Mouse (Mus musculus) C2C12 (cell line): Measurements from ENCODE around the gene Glod4. TPM values are rescaled to one million over a fixed set of nuclear protein-coding genes. Genes with fewer than 3 reads are reported as not detected.
A peak's percentile ranks its signal among the peaks of the same experiment; 100 is the strongest.

Experiments used
- H3K27me3 ChIP-seq: one replicate; pipeline ENCODE4 v1.6.1; 2011; ENCODE audit not compliant: control insufficient read depth, insufficient read depth, insufficient read length
- H3K36me3 ChIP-seq: one replicate; pipeline ENCODE4 v1.6.1; 2011; ENCODE audit not compliant: control insufficient read depth, insufficient read depth
- H3K4me3 ChIP-seq: one replicate; pipeline ENCODE4 v1.5.1; 2011; ENCODE audit warnings: mild to moderate bottlenecking, control low read depth; ENCODE audit not compliant: poor library complexity, insufficient read depth, severe bottlenecking
- H3K79me2 ChIP-seq: one replicate; pipeline ENCODE4 v1.6.1; 2011; ENCODE audit not compliant: control insufficient read depth, insufficient read depth
- H3K79me3 ChIP-seq: one replicate; pipeline ENCODE4 v1.6.1; 2011; ENCODE audit warnings: low read depth, control low read depth
- H3ac ChIP-seq: one replicate; pipeline ENCODE3; 2011; ENCODE audit warnings: low read depth; ENCODE audit not compliant: control insufficient read depth, insufficient read length
- CEBPB ChIP-seq: IDR thresholded peaks from one replicate; pipeline ENCODE4 v1.6.1; 2011; ENCODE audit warnings: low read depth, mild to moderate bottlenecking, control low read depth, moderate library complexity
- CTCF ChIP-seq: IDR thresholded peaks from one replicate; pipeline ENCODE4 v1.5.1; 2011; ENCODE audit not compliant: control insufficient read depth, insufficient read depth, insufficient read length
- FOSL1 ChIP-seq: IDR thresholded peaks from one replicate; pipeline ENCODE4 v1.8.0; 2011; ENCODE audit warnings: mild to moderate bottlenecking, low read length; ENCODE audit not compliant: poor library complexity, insufficient read depth, severe bottlenecking
- MAX ChIP-seq: IDR thresholded peaks from one replicate; pipeline ENCODE4 v1.6.1; 2011; ENCODE audit warnings: mild to moderate bottlenecking, control low read depth
- MYOD1 ChIP-seq: IDR thresholded peaks from one replicate; pipeline ENCODE4 v1.6.1; 2011; ENCODE audit warnings: low read depth; ENCODE audit not compliant: control insufficient read depth, insufficient read length
- MYOG ChIP-seq: IDR thresholded peaks from one replicate; pipeline ENCODE4 v1.6.1; 2011; ENCODE audit not compliant: control insufficient read depth, insufficient read length; ENCODE audit errors: extremely low read depth
- USF1 ChIP-seq: IDR thresholded peaks from one replicate; pipeline ENCODE4 v1.6.1; 2011; ENCODE audit warnings: low read depth, mild to moderate bottlenecking, control low read depth, moderate library complexity
- polyA plus RNA-seq: library from polyadenylated mRNA; unstranded; fragments of >200 nt; fragmentation: generic; extraction: Trizol; gene quantifications from one replicate; pipeline ENCODE4 v1.2.1, GENCODE M21; 2012; ENCODE audit warnings: missing spikeins

The Glod4 gene
- polyA plus RNA-seq, 1 experiment, result 34.2 TPM

DNA sequence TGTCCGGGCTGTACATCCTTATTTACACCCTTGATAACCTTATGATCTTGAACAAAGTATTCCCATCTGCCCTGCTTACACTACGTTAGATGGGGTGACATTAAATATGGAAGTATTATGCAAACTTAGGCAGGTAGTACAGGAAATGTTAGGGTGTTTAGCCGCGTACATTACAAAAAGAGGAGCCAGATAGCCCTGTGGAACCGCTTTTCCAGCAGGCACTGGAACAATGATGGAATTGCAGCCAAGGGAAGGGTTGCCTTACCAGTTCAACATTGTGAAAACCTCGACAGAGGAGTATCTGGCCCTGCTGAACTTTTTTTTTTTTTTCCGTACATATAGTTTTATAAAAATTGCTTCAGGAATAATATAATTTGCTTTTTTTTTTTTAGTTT is 63.4 kb downstream of the Glod4 start:
- TF ChIP-seq MAX, result no peak
- no peak for TF ChIP-seq CEBPB
- TF ChIP-seq FOSL1, result no peak
- TF ChIP-seq USF1, result no peak
- TF ChIP-seq CTCF, result no peak
- no peak for TF ChIP-seq MYOD1
- no peak for TF ChIP-seq MYOG
- H3K36me3 ChIP-seq, result no peaks in the 10 kb centered on the region
- H3K79me3 ChIP-seq, result peaks cover 8% of the 10 kb centered on the region
- H3K27me3 ChIP-seq, result no peaks in the 10 kb centered on the region
- peak overlapping the region; percentile 95 for H3K4me3 ChIP-seq
- peak overlapping the region; percentile 81 for H3ac ChIP-seq
- peaks cover 42% of the 10 kb centered on the region for H3K79me2 ChIP-seq

DNA sequence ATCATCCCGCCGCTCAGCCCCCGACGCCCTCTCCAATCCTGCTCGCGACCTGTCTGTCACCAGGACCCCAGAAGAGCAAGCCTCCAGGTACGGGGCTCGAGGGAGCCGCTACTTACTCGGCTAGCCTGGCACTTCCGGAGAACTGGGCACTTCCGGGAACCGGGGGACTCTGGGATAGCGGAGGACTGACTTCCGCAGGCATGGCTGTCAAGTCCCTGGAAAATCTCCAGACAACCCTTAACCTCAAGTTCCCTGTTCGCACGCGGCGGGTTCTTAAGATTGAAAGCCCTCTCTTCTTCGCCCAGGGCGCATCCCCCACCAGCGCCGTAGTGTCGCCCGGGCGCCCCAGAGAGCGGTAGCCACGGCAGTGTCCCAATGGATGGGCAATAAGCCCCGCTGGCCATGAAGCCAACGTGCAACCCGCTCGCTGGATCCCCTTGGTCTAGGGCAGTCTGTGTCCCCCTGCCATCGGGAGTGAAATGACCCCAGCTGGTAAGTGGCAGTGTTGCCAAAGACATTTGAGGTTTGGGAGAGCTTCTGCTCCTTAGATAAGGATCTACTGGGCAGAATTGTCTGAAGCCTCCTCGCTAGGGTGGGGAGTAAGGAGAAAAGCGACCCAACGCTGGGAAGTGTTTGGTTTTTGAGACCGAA is 63.9 kb downstream of the Glod4 start, which contains the start of the genes Vps53 and Fam57a:
Gene Vps53, minus strand, starts transcription at position 153 of the 651 bp plus-strand sequence.
Gene Fam57a, plus strand, starts transcription at position 177 of the 651 bp plus-strand sequence.
- H3ac ChIP-seq, result peak within 1 kb of the TSS; percentile 84
- H3K79me3 ChIP-seq, result peaks cover 8% of the 10 kb centered on the region
- no peak for TF ChIP-seq FOSL1
- TF ChIP-seq CTCF, result no peak
- TF ChIP-seq CEBPB, result no peak
- TF ChIP-seq MAX, result peak; percentile 84
- H3K79me2 ChIP-seq, result peaks cover 47% of the 10 kb centered on the region
- peaks cover 3% of the 10 kb centered on the region for H3K36me3 ChIP-seq
- peak within 1 kb of the TSS; percentile 95 for H3K4me3 ChIP-seq
- no peaks in the 10 kb centered on the region for H3K27me3 ChIP-seq

DNA sequence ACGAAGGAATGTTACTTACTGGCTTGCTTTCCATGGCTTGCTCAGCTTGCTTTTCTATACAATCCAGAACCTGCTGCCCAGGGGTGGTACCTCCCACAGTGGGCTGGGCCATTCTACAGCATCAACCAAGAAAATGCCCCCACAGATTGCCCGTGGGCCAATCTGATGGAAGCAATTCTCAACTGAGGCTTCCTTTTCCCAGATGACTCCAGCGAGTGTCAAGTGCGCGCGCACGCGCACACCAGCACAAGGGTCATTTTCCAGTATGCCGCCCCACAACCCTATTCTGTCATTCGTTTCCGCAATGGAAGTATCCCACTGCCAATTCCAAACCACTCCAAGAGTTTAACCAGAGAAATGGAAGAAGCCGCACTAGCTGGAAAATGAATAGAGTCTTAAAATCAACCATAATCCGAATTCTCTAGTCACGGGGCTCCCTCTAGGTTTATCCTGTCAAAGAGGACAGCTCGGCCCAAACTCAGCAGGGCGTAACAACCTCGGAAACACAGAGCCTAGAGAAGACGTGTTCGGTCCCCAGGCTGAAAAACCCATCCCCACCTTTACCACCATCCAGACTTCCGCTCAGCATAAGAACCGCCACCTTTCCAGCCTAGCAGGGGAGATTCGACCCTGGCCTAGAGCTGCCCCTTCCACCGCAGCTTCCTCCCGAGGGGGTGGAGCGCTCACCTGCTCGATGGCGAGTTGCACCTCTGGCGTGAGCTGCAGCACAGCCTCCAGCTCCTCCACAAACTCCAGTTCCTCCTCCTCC is 64.6 kb downstream of the Glod4 start:
- peak overlapping the region; percentile 84 for H3ac ChIP-seq
- H3K27me3 ChIP-seq, result no peaks in the 10 kb centered on the region
- TF ChIP-seq MAX, result no peak
- no peak for TF ChIP-seq CTCF
- TF ChIP-seq USF1, result no peak
- no peak for TF ChIP-seq CEBPB
- H3K4me3 ChIP-seq, result peak overlapping the region; percentile 95
- peaks cover 8% of the 10 kb centered on the region for H3K79me3 ChIP-seq
- H3K79me2 ChIP-seq, result peaks cover 47% of the 10 kb centered on the region
- peaks cover 4% of the 10 kb centered on the region for H3K36me3 ChIP-seq

DNA sequence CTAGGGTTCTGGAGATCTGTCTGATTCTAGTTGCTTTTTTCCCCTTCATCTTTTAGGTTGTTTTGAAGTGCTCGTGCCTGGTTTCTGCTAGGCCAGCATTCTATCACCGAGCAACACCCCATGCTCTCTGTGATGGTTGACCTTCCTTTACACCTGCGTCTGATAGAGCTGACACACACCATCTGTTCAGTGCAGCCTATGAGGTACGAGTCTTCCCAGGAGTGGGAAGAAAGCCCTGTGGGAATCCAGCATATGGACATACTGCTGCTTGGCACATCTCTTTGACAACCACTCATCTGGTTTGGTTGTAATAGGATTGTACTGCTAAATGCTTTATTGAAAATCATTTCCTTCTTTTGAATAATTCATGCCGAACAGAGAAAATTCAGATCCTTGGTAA is 73.3 kb downstream of the Glod4 start:
- no peak for TF ChIP-seq CTCF
- TF ChIP-seq MYOD1, result no peak
- no peak for TF ChIP-seq MAX
- no peak for TF ChIP-seq MYOG
- no peak for TF ChIP-seq FOSL1
- TF ChIP-seq USF1, result no peak
- TF ChIP-seq CEBPB, result no peak
- peaks cover 18% of the 10 kb centered on the region for H3K36me3 ChIP-seq
- no peaks in the 10 kb centered on the region for H3K27me3 ChIP-seq
- no peaks in the 10 kb centered on the region for H3K79me3 ChIP-seq
- H3ac ChIP-seq, result no peak overlapping the region
- peaks cover 6% of the 10 kb centered on the region for H3K79me2 ChIP-seq
- H3K4me3 ChIP-seq, result no peak overlapping the region

DNA sequence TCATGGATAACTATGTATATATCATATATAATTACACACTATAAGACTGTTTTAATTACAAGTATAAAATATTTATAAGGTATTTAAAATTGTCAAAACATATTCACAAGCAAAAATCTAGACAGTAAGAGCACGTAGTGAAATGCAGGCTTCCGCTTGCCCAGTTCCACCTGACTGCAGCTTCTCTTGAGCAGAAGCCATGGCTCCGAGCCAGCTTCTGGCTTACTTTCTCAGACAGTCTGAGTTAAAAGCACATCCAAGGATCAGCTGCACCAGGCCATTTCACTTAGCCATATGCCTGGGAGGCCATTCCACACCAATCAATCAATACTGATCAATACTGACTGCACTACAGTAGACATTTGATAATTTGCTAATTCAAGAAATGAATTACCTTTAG is 74.5 kb downstream of the Glod4 start:
- no peaks in the 10 kb centered on the region for H3K79me3 ChIP-seq
- H3K79me2 ChIP-seq, result no peaks in the 10 kb centered on the region
- peaks cover 14% of the 10 kb centered on the region for H3K36me3 ChIP-seq
- no peaks in the 10 kb centered on the region for H3K27me3 ChIP-seq
- H3ac ChIP-seq, result no peak overlapping the region
- H3K4me3 ChIP-seq, result no peak overlapping the region
- TF ChIP-seq MAX, result no peak
- no peak for TF ChIP-seq CEBPB
